Mouse (Mus musculus) brain, adult 2 months (tissue): ENCODE results near the gene Ndufc2.
"Not testable (repeated sequence)": the region's sequence is repeated elsewhere in the genome, so short reads cannot be mapped to it uniquely, and the experiment has no call there.

Experiments
- DNase-seq: peaks from one replicate; pipeline ENCODE4 v3.0.0; 2011; ENCODE audit warnings: low read depth, low spot score

Ndufc2 gene

DNA sequence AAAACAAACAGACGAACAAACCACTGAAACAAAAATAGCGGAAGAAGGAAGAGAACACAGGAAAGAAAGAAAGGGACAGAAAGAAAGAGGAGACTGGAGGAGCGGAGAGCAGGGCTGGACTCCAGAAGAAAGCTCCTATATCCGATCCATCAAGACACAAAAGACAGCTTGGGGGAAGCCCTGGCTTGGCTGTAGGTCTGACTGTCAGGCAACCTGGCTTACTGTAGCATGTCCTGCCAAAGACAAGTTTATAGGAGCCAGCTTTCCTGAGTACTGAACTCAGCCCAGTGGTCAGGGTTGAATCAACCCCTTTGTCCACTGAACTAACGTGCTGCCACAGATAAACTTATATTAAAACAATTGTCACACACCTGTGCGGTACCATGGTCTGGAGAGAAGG, 27.5 kb downstream of the Ndufc2 start:
- DNase-seq: peak; percentile 26

DNA sequence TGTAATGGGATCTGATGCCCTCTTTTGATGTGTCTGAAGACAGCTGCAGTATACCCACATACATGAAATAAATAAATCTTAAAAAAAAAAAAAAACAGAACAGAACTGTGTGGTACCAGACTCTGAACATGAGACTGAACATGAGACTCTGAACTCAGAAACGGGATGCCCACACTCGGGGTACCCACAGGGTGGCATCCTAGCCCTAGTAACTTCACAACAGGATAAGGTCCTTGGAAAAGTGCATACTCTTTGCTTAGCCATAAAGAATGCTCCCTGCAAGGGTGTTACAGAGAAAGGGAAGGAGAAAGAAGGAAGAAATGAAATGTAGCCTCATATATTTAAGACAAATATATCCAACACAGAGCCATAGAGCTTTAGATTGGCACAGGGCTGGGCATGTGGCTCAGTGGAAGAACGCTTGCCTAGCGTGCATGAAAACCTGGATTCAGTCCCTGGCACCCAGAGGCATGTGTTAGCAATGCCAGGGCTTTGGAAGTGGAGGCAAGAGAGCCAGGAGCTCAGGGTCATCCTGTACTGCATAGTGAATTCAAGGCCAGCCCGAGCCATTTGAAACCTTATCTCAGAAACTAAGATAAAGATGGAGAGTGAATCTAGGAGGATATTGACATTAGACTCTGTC, 28.1 kb downstream of the Ndufc2 start:
- peak; percentile 90 for DNase-seq

GRCm38 (mm10) chr7:97429705-97430104, 29.9 kb downstream of the Ndufc2 start:
- no peak for DNase-seq

- not testable (repeated sequence) for DNase-seq
Measured at GRCm38 (mm10) chr7:97433517-97433916, 33.7 kb downstream of the Ndufc2 start.

- no peak for DNase-seq
Measured at GRCm38 (mm10) chr7:97434517-97434916, 34.7 kb downstream of the Ndufc2 start.

GRCm38 (mm10) chr7:97438986-97439385, 39.2 kb downstream of the Ndufc2 start:
- DNase-seq: no peak

- peak; percentile 98 for DNase-seq
Measured at GRCm38 (mm10) chr7:97446171-97446925, 46.5 kb downstream of the Ndufc2 start.

DNA sequence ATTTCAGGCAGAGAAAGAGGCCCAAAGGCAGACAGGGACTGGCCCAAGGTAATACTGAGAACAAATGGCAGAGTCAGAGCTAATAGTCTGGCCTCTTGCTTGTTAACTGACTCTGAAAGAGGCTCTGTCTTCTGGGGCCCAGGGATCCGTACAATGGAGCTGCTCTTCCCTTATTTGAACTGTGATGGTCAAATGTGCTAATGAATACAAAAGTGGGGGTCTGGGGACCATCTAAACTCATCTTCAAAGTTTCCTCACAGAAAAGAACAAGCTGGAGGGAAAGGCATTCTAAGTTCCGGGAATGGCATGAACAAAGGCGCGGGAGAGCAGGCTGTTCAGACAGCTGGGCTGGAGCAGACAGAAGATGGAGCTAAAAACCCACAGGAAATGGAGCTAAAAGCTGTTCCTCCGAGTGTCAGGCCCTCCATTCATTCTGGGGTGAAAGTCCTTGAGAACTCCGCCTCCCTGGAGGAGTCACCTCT, 47.3 kb downstream of the Ndufc2 start:
- DNase-seq: peak; percentile 78

DNA sequence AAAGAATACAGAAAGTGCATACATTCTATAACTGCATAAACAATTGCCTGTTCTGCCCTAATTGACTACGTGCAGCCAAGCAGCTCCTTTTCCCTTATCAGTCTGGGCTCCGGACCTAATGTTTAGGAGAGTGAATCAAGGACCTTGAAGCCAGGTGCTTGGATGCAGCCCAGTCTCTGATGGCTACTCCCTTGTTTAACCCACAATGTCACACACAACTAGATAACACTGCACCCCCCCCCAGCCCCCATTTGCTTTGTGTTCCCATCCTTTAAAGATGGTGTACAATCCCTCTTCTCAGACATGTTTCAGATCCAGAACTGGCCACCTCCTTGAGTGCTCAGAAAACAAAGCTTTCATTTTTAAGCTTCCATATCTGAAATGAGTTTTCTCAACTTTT, 51.2 kb downstream of the Ndufc2 start, which contains the start of gene Kctd14:
Gene Kctd14, plus strand, starts transcription at position 301 of the 400 bp plus-strand sequence.
- DNase-seq: not testable (repeated sequence)

DNA sequence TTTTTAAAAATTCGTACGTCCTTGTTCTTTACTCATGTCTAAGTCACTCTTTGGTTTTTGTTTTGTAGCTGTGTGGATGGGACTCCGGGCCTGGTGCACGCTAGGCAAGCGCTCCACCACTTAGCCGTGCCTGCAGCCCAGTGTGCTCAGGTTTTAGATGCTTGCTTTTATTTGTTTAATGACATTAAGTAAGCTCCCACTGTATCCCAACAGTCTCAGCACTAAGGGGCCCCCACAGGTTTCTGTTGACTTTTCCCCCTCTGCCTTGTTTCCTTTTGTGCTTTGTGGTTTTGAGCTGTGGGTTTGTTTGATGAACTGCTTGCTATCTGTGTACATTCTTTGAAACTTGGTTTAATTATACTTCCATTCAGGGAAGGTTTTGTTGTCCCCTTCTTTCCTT, 52.4 kb downstream of the Ndufc2 start:
- DNase-seq: no peak

- no peak for DNase-seq
Measured at GRCm38 (mm10) chr7:97453141-97453921, 53.5 kb downstream of the Ndufc2 start.

GRCm38 (mm10) chr7:97454795-97455194, 55.0 kb downstream of the Ndufc2 start:
- DNase-seq: no peak

GRCm38 (mm10) chr7:97455577-97455976, 55.8 kb downstream of the Ndufc2 start:
- DNase-seq: no peak
